Mouse (Mus musculus) MEL (cell line): ENCODE results near the gene Stk11. TPM values are rescaled to one million over a fixed set of nuclear protein-coding genes. Genes with fewer than 3 reads are reported as not detected.

Source experiments
- DNase-seq: peaks from one replicate; pipeline ENCODE4 v3.0.0; 2011; ENCODE audit warnings: low read depth, low spot score
- H3K27ac ChIP-seq: 2 replicates; pipeline ENCODE4 v1.5.1; 2012; ENCODE audit warnings: low read depth, mild to moderate bottlenecking, control low read depth, low read length, moderate library complexity; ENCODE audit not compliant: control insufficient read depth
- H3K27me3 ChIP-seq, 2 experiments: fragments of 150-350 bp in 1 of 2; sonication (generic) in 1 of 2; 2 replicates each; pipeline ENCODE4 v1.6.1; 2012; ENCODE audit warnings: low read length in 2 of 2, mild to moderate bottlenecking in 2 of 2, improper control_type of control experiment in 1 of 2, moderate library complexity in 1 of 2; ENCODE audit not compliant: insufficient read depth in 2 of 2, control insufficient read depth in 1 of 2
- H3K36me3 ChIP-seq, 2 experiments: 2 replicates each; pipeline ENCODE4 v1.6.1; 2012 to 2014; ENCODE audit warnings: low read length in 2 of 2, improper control_type of control experiment in 1 of 2, inconsistent platforms in 1 of 2, mild to moderate bottlenecking in 1 of 2; ENCODE audit not compliant: insufficient read depth in 2 of 2, control insufficient read depth in 1 of 2
- H3K4me1 ChIP-seq, 2 experiments: fragments of 150-350 bp in 1 of 2; sonication (generic) in 1 of 2; 2 replicates each; pipeline ENCODE4 v1.6.1; 2012; ENCODE audit warnings: low read length in 2 of 2, improper control_type of control experiment in 1 of 2, mild to moderate bottlenecking in 1 of 2; ENCODE audit not compliant: insufficient read depth in 2 of 2, control insufficient read depth in 1 of 2
- H3K4me3 ChIP-seq, 2 experiments: fragments of 150-350 bp in 1 of 2; sonication (generic) in 1 of 2; 2 replicates each; pipeline ENCODE4 v1.5.1; 2012; ENCODE audit warnings: low read depth in 2 of 2, low read length in 2 of 2, mild to moderate bottlenecking in 2 of 2, moderate library complexity in 2 of 2, control low read depth in 1 of 2, improper control_type of control experiment in 1 of 2; ENCODE audit not compliant: control insufficient read depth in 1 of 2, insufficient read depth in 1 of 2
- H3K79me2 ChIP-seq: 2 replicates; pipeline ENCODE4 v1.6.1; 2012; ENCODE audit warnings: mild to moderate bottlenecking, low read length, moderate library complexity; ENCODE audit not compliant: control insufficient read depth, poor library complexity, insufficient read depth
- H3K9ac ChIP-seq: 2 replicates; pipeline ENCODE4 v1.6.1; 2012; ENCODE audit warnings: low read depth, mild to moderate bottlenecking, control low read depth, low read length, moderate library complexity; ENCODE audit not compliant: control insufficient read depth, poor library complexity, severe bottlenecking
- H3K9me3 ChIP-seq: fragments of 150-350 bp; sonication (generic); replicated peaks from 2 replicates; pipeline ENCODE4 v1.6.1; 2012; ENCODE audit warnings: mild to moderate bottlenecking, low read length, improper control_type of control experiment, moderate library complexity; ENCODE audit not compliant: insufficient read depth
- BHLHE40 ChIP-seq: IDR thresholded peaks from 2 replicates; pipeline ENCODE4 v1.6.1; 2012; ENCODE audit warnings: low read depth, mild to moderate bottlenecking, inconsistent platforms, low read length, improper control_type of control experiment, borderline replicate concordance
- ELF1 ChIP-seq: IDR thresholded peaks from 2 replicates; pipeline ENCODE4 v1.6.1; 2014; ENCODE audit warnings: low read depth, mild to moderate bottlenecking, inconsistent platforms, low read length, improper control_type of control experiment, moderate library complexity
- ETS1 ChIP-seq: IDR thresholded peaks from 2 replicates; pipeline ENCODE4 v1.6.1; 2012; ENCODE audit warnings: low read depth, mild to moderate bottlenecking, inconsistent platforms, low read length, improper control_type of control experiment, moderate library complexity
- GABPA ChIP-seq: IDR thresholded peaks from 2 replicates; pipeline ENCODE4 v1.6.1; 2012; ENCODE audit warnings: low read depth, mild to moderate bottlenecking, inconsistent platforms, low read length, improper control_type of control experiment, moderate library complexity
- GATA1 ChIP-seq: IDR thresholded peaks from 2 replicates; pipeline ENCODE4 v1.6.1; 2011; ENCODE audit warnings: low read depth, low read length, improper control_type of control experiment
- HCFC1 ChIP-seq: IDR thresholded peaks from 2 replicates; pipeline ENCODE4 v1.6.1; 2012; ENCODE audit warnings: low read depth, mild to moderate bottlenecking, inconsistent platforms, low read length, improper control_type of control experiment, moderate library complexity
- JUND ChIP-seq: IDR thresholded peaks from 2 replicates; pipeline ENCODE4 v1.6.1; 2011; ENCODE audit warnings: low read depth, mild to moderate bottlenecking, improper control_type of control experiment, low read length
- KAT2A ChIP-seq: conservative IDR thresholded peaks from 2 replicates; pipeline ENCODE4 v1.6.1; 2012; ENCODE audit warnings: low read depth, low read length, improper control_type of control experiment, inconsistent platforms
- MAZ ChIP-seq: IDR thresholded peaks from 2 replicates; pipeline ENCODE4 v1.6.1; 2012; ENCODE audit warnings: low read depth, mild to moderate bottlenecking, inconsistent platforms, low read length, improper control_type of control experiment
- MEF2A ChIP-seq: IDR thresholded peaks from 2 replicates; pipeline ENCODE4 v1.6.1; 2014; ENCODE audit warnings: low read depth, mild to moderate bottlenecking, inconsistent platforms, low read length, improper control_type of control experiment; ENCODE audit not compliant: poor library complexity, insufficient replicate concordance, severe bottlenecking; ENCODE audit errors: extremely low read depth
- MYC ChIP-seq: IDR thresholded peaks from 2 replicates; pipeline ENCODE4 v1.6.1; 2011; ENCODE audit warnings: low read depth, mild to moderate bottlenecking, low read length, improper control_type of control experiment, moderate library complexity
- NELFE ChIP-seq: IDR thresholded peaks from 2 replicates; pipeline ENCODE4 v1.6.1; 2011; ENCODE audit warnings: low read depth, low read length, improper control_type of control experiment
- POLR2A ChIP-seq, 2 experiments: IDR thresholded peaks; 2 replicates each; pipeline ENCODE4 v1.6.1; 2011 to 2012; ENCODE audit warnings: low read length in 2 of 2, mild to moderate bottlenecking in 2 of 2, control low read depth in 1 of 2, improper control_type of control experiment in 1 of 2, low read depth in 1 of 2, moderate library complexity in 1 of 2; ENCODE audit not compliant: control insufficient read depth in 1 of 2, insufficient read depth in 1 of 2, poor library complexity in 1 of 2
- POLR2AphosphoS5 ChIP-seq: IDR thresholded peaks from 2 replicates; pipeline ENCODE4 v1.6.1; 2012; ENCODE audit warnings: low read depth, borderline replicate concordance, mild to moderate bottlenecking, inconsistent platforms, low read length, moderate library complexity, mixed read lengths
- RAD21 ChIP-seq: IDR thresholded peaks from 2 replicates; pipeline ENCODE4 v1.6.1; 2011; ENCODE audit warnings: mild to moderate bottlenecking, low read depth, low read length, improper control_type of control experiment
- SMC3 ChIP-seq: IDR thresholded peaks from 2 replicates; pipeline ENCODE4 v1.6.1; 2011; ENCODE audit warnings: low read depth, low read length, improper control_type of control experiment
- USF2 ChIP-seq, 2 experiments: IDR thresholded peaks; 2 replicates each; pipeline ENCODE4 v1.6.1; 2011 to 2012; ENCODE audit warnings: improper control_type of control experiment in 2 of 2, low read length in 2 of 2, borderline replicate concordance in 1 of 2, inconsistent platforms in 1 of 2, low read depth in 1 of 2, mild to moderate bottlenecking in 1 of 2; ENCODE audit not compliant: insufficient read depth in 1 of 2
- ZKSCAN1 ChIP-seq: IDR thresholded peaks from 2 replicates; pipeline ENCODE4 v1.6.1; 2012; ENCODE audit warnings: low read depth, mild to moderate bottlenecking, inconsistent platforms, low read length, improper control_type of control experiment, moderate library complexity
- ZMIZ1 ChIP-seq: IDR thresholded peaks from 2 replicates; pipeline ENCODE4 v1.6.1; 2012; ENCODE audit warnings: low read depth, mild to moderate bottlenecking, inconsistent platforms, low read length, improper control_type of control experiment, moderate library complexity
- polyA plus RNA-seq, 2 experiments: library from polyadenylated mRNA; stranded (reverse) in 1 of 2; unstranded in 1 of 2; fragments of >175 nt in 1 of 2; fragments of >200 nt in 1 of 2; gene quantifications; 2 replicates each; pipeline versions ENCODE4 v1.2.1 to v1.2.4; 2012; ENCODE audit warnings: low replicate concordance in 2 of 2, low read depth in 1 of 2; ENCODE audit not compliant: insufficient read length in 2 of 2, insufficient read depth in 1 of 2, missing spikeins in 1 of 2
- total RNA-seq: library from RNA; depleted of rRNA; stranded (reverse); fragments of 300-350 nt; gene quantifications from 2 replicates; pipeline ENCODE4 v1.2.3, GENCODE M21; 2012

The Stk11 gene
- total and polyA plus RNA-seq, 3 experiments: 108 to 188 TPM; not detected in 1

DNA sequence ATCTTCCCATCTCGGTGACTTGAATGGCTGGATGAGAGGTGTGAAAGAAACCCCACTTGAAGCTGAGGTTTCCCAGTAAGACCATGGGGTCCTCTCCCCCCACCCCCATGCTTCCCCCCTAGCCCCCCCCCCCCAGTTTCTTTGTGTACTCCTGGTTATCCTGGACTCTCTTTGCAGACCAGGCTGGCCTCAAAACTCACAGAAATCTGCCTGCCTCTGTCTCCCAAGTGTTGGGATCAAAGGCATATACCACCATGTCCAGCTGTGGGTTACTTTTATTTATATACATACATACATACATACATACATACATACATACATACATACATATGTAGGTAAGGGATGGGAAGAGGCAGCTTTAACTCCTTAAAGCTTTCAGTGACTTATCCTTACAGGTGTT is 53.5 kb downstream of the Stk11 start:
- Histone ChIP-seq H3K9me3 (no peaks in the 10 kb centered on the region), H3K9ac (peak overlapping the region; percentile 92), H3K4me3 (peak overlapping the region in 1 of 2 experiments; percentile 67; a peak in 2 of 4 replicates), H3K4me1 (peaks cover 4 to 21% of the 10 kb centered on the region in 2 experiments; a peak in 3 of 4 replicates), H3K27me3 (no peaks in the 10 kb centered on the region), H3K79me2 (peaks cover 12% of the 10 kb centered on the region; the same call in 1 of the 2 replicates), H3K36me3 (peaks cover 0 to 16% of the 10 kb centered on the region in 2 experiments; a peak in 2 of 4 replicates), H3K27ac (peak overlapping the region; percentile 90; the same call in 1 of the 2 replicates)
- DNase-seq: no peak
- TF ChIP-seq MYC (no peak), JUND (no peak), MAZ (no peak), ELF1 (no peak), GATA1 (no peak), POLR2AphosphoS5 (no peak), NELFE (no peak), ZKSCAN1 (no peak), ZMIZ1 (no peak), KAT2A (no peak), USF2 (IDR thresholded peaks at IDR 0.05; ENCODE audit: borderline replicate concordance in 1 of 2, insufficient read depth in 1 of 2, low read depth in 1 of 2, low read length in 2 of 2) (no peak), BHLHE40 (no peak), ETS1 (no peak), MEF2A (no peak), GABPA (no peak), POLR2A (IDR thresholded peaks at IDR 0.05; ENCODE audit: control insufficient read depth in 1 of 2, insufficient read depth in 1 of 2, low read depth in 1 of 2, low read length in 2 of 2, poor library complexity in 1 of 2) (no peak), RAD21 (no peak), HCFC1 (no peak)

GRCm38 (mm10) chr10:80169651-80170050 is 54.0 kb downstream of the Stk11 start:
- H3K9me3 ChIP-seq: no peaks in the 10 kb centered on the region
- H3K9ac ChIP-seq: no peak overlapping the region
- H3K4me3 ChIP-seq: no peak overlapping the region
- H3K79me2 ChIP-seq: peaks cover 12% of the 10 kb centered on the region; the same call in 1 of the 2 replicates
- no peak overlapping the region for H3K27ac ChIP-seq
- peaks cover 4 to 17% of the 10 kb centered on the region in 2 experiments; a peak in 3 of 4 replicates for H3K4me1 ChIP-seq
- DNase-seq: no peak
- H3K27me3 ChIP-seq: no peaks in the 10 kb centered on the region
- no peak for TF ChIP-seq SMC3
- TF ChIP-seq POLR2AphosphoS5: no peak
- peaks cover 0 to 16% of the 10 kb centered on the region in 2 experiments; a peak in 2 of 4 replicates for H3K36me3 ChIP-seq
